ENCODE assay signal across 19 mouse cellular contexts in the genomic region with DNA sequence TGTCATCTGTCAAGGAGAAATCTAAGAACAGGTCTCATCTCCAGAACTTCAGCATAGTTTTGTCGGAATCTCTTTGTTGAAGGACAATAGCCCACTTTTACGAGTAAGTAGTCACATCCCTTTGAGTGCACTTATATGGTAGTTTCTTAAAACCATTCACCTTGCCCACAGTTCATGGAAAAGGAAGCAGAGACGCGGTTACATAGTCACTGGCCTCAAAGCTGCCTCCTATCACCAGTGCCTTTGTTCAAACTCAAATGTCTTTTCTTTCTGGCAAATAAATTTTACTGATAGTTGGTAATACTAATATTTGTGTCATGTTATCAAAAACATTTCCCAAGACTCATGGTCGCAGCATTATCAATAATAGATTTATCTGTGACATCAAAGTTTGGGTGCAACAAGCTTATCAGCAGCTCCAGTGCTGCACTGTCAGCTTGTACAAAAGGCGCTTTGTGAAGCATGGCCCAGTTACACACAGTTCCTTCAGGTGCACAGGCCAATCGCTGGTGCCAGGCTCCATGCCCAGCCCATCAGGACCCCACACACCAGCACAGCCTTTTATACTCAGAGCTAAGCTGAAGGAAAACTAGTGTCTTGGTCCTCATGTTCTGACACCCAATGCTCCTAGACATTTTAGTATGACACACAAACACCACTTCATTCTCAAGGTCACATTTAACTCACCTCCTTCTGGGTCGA.
"Had no signal": no experiment of that assay in that cellular context is flagged by ENCODE, and none has a peak within 500 bp of the region (broad histone marks: within the 10 kb centered on the region; RNA-seq: fewer than 3 reads in every experiment).

No protein-coding gene starts in this region.

- H3K9me3 ChIP-seq: kidney, embryonic 15.5 days; limb, embryonic 12.5 days; liver, embryonic 13.5 days; lung, embryonic 15.5 days; megakaryocyte, embryonic 14.5 days; midbrain, embryonic 15.5 days; neural tube, embryonic 12.5 days had no signal

- H3K4me3 ChIP-seq: kidney, embryonic 15.5 days; left cerebral cortex, adult 2 months; limb, embryonic 12.5 days; liver, embryonic 13.5 days; lung, embryonic 15.5 days; megakaryocyte, embryonic 14.5 days; midbrain, embryonic 15.5 days; neural tube, embryonic 12.5 days had no signal

- H3K9ac ChIP-seq: kidney, embryonic 15.5 days; limb, embryonic 12.5 days; liver, embryonic 13.5 days; liver, postnatal 0 days; lung, embryonic 15.5 days; midbrain, embryonic 15.5 days; neural tube, embryonic 12.5 days had no signal

- H3K27ac ChIP-seq: kidney, embryonic 15.5 days; left cerebral cortex, adult 2 months; liver, embryonic 13.5 days; lung, embryonic 15.5 days; macrophage; midbrain, embryonic 15.5 days; neural tube, embryonic 12.5 days had no signal

- DNase-seq: kidney, postnatal 25 days; liver; liver, embryonic 13.5 days; liver, postnatal 0 days; lung, postnatal 14 days; retina, postnatal 1 day; right cerebral cortex, postnatal 4 days; spleen, adult 18-20 months; thymus, adult 18-20 months; thymus, postnatal 14 days had no signal

- ATAC-seq: liver, postnatal 0 days; midbrain, embryonic 15.5 days had no signal

- H3K36me3 ChIP-seq: kidney, embryonic 15.5 days; limb, embryonic 12.5 days; liver, embryonic 13.5 days; lung, embryonic 15.5 days; midbrain, embryonic 15.5 days; neural tube, embryonic 12.5 days had no signal

- H3K27me3 ChIP-seq: kidney, embryonic 15.5 days; limb, embryonic 12.5 days; liver, embryonic 13.5 days; lung, embryonic 15.5 days; megakaryocyte, embryonic 14.5 days; midbrain, embryonic 15.5 days had no signal

- H3K4me1 ChIP-seq: liver, embryonic 13.5 days; megakaryocyte, embryonic 14.5 days had no signal

- H3K4me2 ChIP-seq: kidney, embryonic 15.5 days; limb, embryonic 12.5 days; liver, embryonic 13.5 days; lung, embryonic 15.5 days; midbrain, embryonic 11.5 days; midbrain, embryonic 15.5 days; neural tube, embryonic 12.5 days had no signal
